Mouse (Mus musculus): ENCODE results near the gene Tnfsf10.

DNA sequence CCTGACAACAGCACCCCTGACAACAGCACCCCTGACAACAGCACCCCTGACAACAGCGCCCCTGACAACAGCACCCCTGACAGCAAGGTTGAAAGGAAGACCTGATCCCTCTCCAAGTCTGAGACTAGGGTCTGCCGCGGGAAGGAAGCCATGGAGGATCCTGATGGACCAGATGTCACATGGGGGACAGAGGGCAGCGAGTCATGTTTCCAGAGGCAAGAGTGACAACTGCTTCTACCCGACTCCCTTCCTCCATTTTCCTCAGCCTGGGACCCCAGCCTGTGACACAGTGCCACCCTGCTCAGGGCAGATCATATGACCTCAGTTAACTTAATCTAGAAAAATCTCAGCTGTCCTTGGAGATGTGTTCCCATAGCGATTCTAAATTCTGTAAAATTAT lies 25.6 kb downstream of the Tnfsf10 start:
- TF ChIP-seq CTCF (IDR thresholded peaks at IDR 0.05; ENCODE audit: low read depth) (no peak), EP300 (IDR thresholded peaks at IDR 0.05; ENCODE audit: low read depth) (no peak)

Data from liver, embryonic 14.5 days (tissue).